Mouse (Mus musculus): ENCODE measurements at regions not wholly inside any gene's neighbourhood (a gene's known extent, or its start where the extent isn't known, plus 50 kb on each side); places are given as distances from the start of the nearest gene placed in this dataset.

DNA sequence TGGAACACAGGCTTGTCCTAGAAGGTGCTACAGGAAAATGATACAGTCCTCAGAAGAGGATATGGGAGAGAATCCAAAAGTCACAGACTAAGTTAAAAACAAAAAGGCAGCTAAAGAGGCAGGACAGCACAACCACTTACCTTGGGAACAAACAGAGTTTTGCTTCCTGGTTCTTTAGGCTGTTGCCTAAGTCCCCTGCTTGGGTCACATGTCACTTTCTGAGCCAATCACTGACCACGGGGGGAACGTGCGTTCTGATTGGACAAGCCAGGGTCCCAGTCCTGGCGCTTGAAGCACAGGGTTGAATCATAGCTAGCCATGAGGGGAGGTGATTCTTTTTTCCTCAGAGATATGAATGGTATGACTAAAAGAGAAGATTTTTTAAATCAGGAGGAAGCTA is 216.4 kb downstream of the Glrx3 start:
- TF ChIP-seq POLR2A (IDR thresholded peaks at IDR 0.05; ENCODE audit: control insufficient read depth, extremely low read depth, insufficient read depth, low read length, poor library complexity) (no peak), CTCF (IDR thresholded peaks at IDR 0.05; ENCODE audit: borderline replicate concordance, control insufficient read depth, extremely low read depth, insufficient read depth, low read length, poor library complexity) (no peak)
